Mouse (Mus musculus) hematopoietic multipotent progenitor cell, adult 10-12 weeks (in vitro differentiated cells): ENCODE results near the gene Camsap3. TPM values are rescaled to one million over a fixed set of nuclear protein-coding genes. Genes with fewer than 3 reads are reported as not detected.

Experiments
- polyA plus RNA-seq: library from polyadenylated mRNA; stranded (reverse); fragments of >175 nt; gene quantifications from 2 replicates; pipeline ENCODE4 v1.2.3, GENCODE M21; 2012; ENCODE audit warnings: low replicate concordance

Camsap3 gene
- 0.71 and 0.91 TPM in 2 replicates for polyA plus RNA-seq

GRCm38 (mm10) chr8:3586993-3587390 is at the start of gene Camsap3:
Gene Camsap3, plus strand, starts transcription at chr8:3587293.

GRCm38 (mm10) chr8:3567641-3568371 is 19.3 kb upstream of the Camsap3 start, which contains the start of gene C330021F23Rik:
Gene C330021F23Rik, plus strand, starts transcription at chr8:3567990.

GRCm38 (mm10) chr8:3621199-3621970 is 34.3 kb downstream of the Camsap3 start, which contains the start of the genes Xab2 and Pet100:
Gene Xab2, minus strand, starts transcription at chr8:3621316.
Gene Pet100, plus strand, starts transcription at chr8:3621548.

GRCm38 (mm10) chr8:3625445-3625844 is 38.4 kb downstream of the Camsap3 start, which contains the start of gene Pcp2:
Gene Pcp2, minus strand, starts transcription at chr8:3625545.

GRCm38 (mm10) chr8:3630647-3631477 is 43.8 kb downstream of the Camsap3 start, which contains the start of gene Stxbp2:
Gene Stxbp2, plus strand, starts transcription at chr8:3630955.

GRCm38 (mm10) chr8:3655526-3655925 is 68.4 kb downstream of the Camsap3 start, which contains the start of gene Retn:
Gene Retn, plus strand, starts transcription at chr8:3655770.

Other genes with a start within 250 kb of the Camsap3 start
- 25.7 and 35.3 TPM in 2 replicates for gene A430078G23Rik, start 233.9 kb upstream of the Camsap3 start, polyA plus RNA-seq
- gene Arhgef18, start 194.3 kb upstream of the Camsap3 start, polyA plus RNA-seq, result 172 and 499 TPM in 2 replicates
- 1.2 and 2.5 TPM in 2 replicates for gene Pex11g, start 119.6 kb upstream of the Camsap3 start, polyA plus RNA-seq
- not detected in 2 replicates for gene Tex45, start 116.4 kb upstream of the Camsap3 start, polyA plus RNA-seq
- 14.3 and 16.8 TPM in 2 replicates for gene Zfp358, start 94.2 kb upstream of the Camsap3 start, polyA plus RNA-seq
- gene Mcoln1, start 86.8 kb upstream of the Camsap3 start, polyA plus RNA-seq, result 222 and 644 TPM in 2 replicates
- 29.1 and 33.3 TPM in 2 replicates for gene Pnpla6, start 71.9 kb upstream of the Camsap3 start, polyA plus RNA-seq
- gene C330021F23Rik, start 19.3 kb upstream of the Camsap3 start, polyA plus RNA-seq, result not detected in 2 replicates
- 29.0 and 45.7 TPM in 2 replicates for gene Xab2, start 34.0 kb downstream of the Camsap3 start, polyA plus RNA-seq
- gene Pet100, start 34.3 kb downstream of the Camsap3 start, polyA plus RNA-seq, result 49.9 and 67.0 TPM in 2 replicates
- not detected in 2 replicates for gene Pcp2, start 38.3 kb downstream of the Camsap3 start, polyA plus RNA-seq
- gene Stxbp2, start 43.7 kb downstream of the Camsap3 start, polyA plus RNA-seq, result 150 and 483 TPM in 2 replicates
- 0.15 and 0.60 TPM in 2 replicates for gene Retn, start 68.5 kb downstream of the Camsap3 start, polyA plus RNA-seq
- 0.71 and 1.0 TPM in 2 replicates for gene Mcemp1, start 78.5 kb downstream of the Camsap3 start, polyA plus RNA-seq
- gene Fcor, start 85.1 kb downstream of the Camsap3 start, polyA plus RNA-seq, result 0.49 TPM in 1 of 2 replicates, not detected in the other
- 27.5 and 30.0 TPM in 2 replicates for gene Trappc5, start 89.0 kb downstream of the Camsap3 start, polyA plus RNA-seq
- gene Fcer2a, start 106.9 kb downstream of the Camsap3 start, polyA plus RNA-seq, result 83.0 and 276 TPM in 2 replicates
- 0.20 and 0.39 TPM in 2 replicates for gene Clec4g, start 133.4 kb downstream of the Camsap3 start, polyA plus RNA-seq
- gene Cd209a, start 161.7 kb downstream of the Camsap3 start, polyA plus RNA-seq, result 6.7 and 12.2 TPM in 2 replicates